Mouse (Mus musculus) ES-E14 (cell line): ENCODE results near the gene Gucy2e.

Source experiments
- CHD2 ChIP-seq: IDR thresholded peaks from 2 replicates; pipeline ENCODE4 v1.6.1; 2014; ENCODE audit warnings: mild to moderate bottlenecking, low read depth, low read length, inconsistent platforms
- HCFC1 ChIP-seq: IDR thresholded peaks from 2 replicates; pipeline ENCODE4 v1.6.1; 2012; ENCODE audit warnings: low read length, inconsistent platforms, borderline replicate concordance; ENCODE audit not compliant: insufficient read depth
- MAFK ChIP-seq: IDR thresholded peaks from 2 replicates; pipeline ENCODE4 v1.6.1; 2014; ENCODE audit warnings: mild to moderate bottlenecking, low read depth, low read length, inconsistent platforms; ENCODE audit not compliant: insufficient read depth
- ZC3H11A ChIP-seq: IDR thresholded peaks from 2 replicates; pipeline ENCODE4 v1.6.1; 2012; ENCODE audit warnings: low read depth, mild to moderate bottlenecking, inconsistent platforms, low read length, borderline replicate concordance
- ZNF384 ChIP-seq: IDR thresholded peaks from 2 replicates; pipeline ENCODE4 v1.6.1; 2012; ENCODE audit warnings: low read depth, low read length, inconsistent platforms

DNA sequence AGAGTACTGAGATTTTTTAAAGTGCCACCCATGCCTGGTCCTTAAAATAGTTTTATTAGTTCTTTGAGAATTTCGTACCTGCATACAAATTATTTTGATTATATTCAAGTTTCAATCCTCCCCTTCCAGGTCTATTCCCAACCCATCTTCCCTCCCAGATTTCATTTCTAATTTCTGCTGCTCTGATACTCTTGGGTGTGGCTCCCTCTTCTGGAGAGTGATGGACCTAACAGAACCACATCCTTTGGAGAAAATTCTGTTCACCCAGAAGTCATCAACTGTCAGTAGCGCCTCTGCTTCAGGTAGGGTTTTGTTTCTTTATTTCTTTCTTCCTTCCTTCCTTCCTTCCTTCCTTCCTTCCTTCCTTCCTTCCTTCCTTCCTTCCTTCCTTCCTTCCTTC, 8.1 kb upstream of the Gucy2e start:
- TF ChIP-seq CHD2 (no peak), MAFK (no peak), ZNF384 (no peak), ZC3H11A (peak; percentile 74; the same call in 1 of the 2 replicates), HCFC1 (no peak)
